Mouse (Mus musculus) layer of hippocampus, postnatal 14 days (tissue): ENCODE data around the gene Cyp2s1. TPM values are rescaled to one million over a fixed set of nuclear protein-coding genes. Genes with fewer than 3 reads are reported as not detected.

Experiments
- DNase-seq, 2 experiments: peaks; one replicate each; pipeline ENCODE4 v3.0.0; 2021 to 2022; ENCODE audit warnings: low spot score in 2 of 2, mixed read lengths in 1 of 2
- long read RNA-seq, 2 experiments: library from polyadenylated mRNA; stranded (forward); transcript quantifications; one replicate each; pipeline ENCODE4 v2.0.0; 2021
- total RNA-seq, 2 experiments: library from RNA; stranded (reverse); gene quantifications; 2 replicates each; pipeline ENCODE4 v1.2.3; 2021

Gene Cyp2s1
- total RNA-seq, result 1 to 10 TPM; 1.3 to 1.9 TPM
- long read RNA-seq, experiment 1, partial matches to known transcripts, result 0 of 1 reads
- long read RNA-seq, experiment 1, other reads (novel, unspliced or antisense), result 0 of 1 reads
- long read RNA-seq, experiment 2, partial matches to known transcripts, result 1 of 1 reads
- long read RNA-seq, experiment 2, other reads (novel, unspliced or antisense), result 0 of 1 reads

DNA sequence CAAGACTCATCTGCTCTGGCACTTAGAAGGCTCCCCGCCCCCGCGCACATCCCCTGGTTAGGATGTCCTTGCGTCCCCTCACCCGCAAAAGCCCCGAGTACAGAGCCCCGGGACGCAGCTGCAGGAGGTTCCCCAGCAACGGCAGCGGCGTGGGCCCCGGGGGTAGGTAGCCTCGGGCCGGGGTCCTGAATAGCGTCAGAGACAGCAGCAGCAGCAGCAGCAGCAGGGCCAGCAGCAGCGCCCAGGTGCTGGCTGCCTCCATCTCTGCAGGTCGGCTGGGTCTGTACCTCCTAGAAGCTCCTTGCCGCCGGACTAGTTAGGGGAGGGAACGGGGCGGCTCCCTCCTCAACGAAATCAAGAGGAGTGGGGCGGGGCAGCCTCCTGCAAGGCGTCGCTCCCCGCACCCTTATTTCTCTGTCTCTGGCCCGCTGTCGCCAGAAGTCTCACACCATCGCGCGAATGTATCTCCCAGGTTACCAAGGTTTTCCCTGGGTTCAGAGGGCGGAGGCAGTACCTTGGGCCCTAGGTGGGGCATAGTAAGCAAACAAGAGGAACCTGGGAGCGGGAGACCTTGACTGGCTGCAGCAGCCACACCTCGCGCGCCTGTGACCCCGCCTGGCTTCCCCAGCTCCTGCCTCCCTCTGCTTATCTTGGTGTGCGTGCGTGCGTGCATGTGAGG lies at the start of gene Cyp2s1:
Gene Cyp2s1, minus strand, starts transcription at position 673 of the 679 bp plus-strand sequence.
- no peak for DNase-seq

DNA sequence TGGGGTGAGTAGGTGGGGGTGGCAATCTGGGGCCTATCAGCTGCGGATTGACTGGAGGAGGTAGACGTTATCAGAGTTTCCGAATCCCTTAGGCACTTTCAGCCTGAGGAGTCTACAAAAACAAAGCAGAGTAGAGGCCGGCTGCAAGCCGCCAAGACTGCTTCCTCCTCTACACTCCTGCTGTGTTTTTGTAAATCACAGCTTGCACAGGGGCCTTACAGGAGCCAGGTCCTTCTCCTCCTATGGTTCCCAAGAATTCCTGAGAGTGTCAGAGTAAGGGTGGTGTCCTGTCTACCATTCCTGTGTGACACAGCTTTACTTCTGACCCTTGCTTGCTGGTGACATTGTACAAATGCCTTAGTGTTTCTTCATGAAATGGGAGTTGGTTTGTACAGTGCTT lies 48.1 kb upstream of the Cyp2s1 start:
- DNase-seq, result no peak

DNA sequence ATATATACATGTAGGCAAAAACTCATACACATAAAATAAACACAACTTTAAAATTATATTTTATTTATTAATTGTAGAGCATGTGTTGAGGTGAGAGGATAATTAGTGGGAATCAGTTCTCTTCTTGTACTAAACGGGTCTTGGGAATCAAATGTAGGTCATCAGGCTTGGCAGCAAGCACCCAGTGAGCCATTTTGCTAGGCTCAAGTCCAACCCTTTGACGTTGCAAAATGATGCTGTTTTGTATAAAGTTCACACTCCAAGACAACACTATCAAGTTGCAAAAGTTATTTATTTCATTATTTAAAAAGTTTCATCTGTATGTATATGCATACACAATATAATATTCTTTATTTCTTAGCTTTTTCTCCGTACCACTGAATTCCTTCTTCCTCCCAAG lies 47.0 kb upstream of the Cyp2s1 start:
- DNase-seq, result no peak

DNA sequence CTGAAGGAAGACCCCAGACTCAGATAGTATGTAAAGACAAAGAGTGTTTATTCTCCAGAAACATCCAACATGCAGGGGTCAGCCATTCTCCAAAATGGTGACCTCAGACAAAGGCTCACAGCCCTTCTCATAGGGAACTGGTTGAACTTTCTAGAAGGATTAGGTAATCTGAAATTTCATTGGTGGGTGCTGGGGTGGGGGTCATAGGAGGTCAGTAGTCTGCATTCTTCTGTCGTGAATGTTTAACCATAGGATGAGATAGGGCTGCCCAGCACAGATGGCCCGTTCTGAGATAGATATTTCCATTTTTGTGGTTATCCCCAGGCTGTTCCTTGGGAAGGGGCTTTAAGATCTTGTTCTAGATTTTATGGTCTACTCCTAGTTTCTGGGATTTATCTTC lies 45.7 kb upstream of the Cyp2s1 start:
- DNase-seq, result no peak

DNA sequence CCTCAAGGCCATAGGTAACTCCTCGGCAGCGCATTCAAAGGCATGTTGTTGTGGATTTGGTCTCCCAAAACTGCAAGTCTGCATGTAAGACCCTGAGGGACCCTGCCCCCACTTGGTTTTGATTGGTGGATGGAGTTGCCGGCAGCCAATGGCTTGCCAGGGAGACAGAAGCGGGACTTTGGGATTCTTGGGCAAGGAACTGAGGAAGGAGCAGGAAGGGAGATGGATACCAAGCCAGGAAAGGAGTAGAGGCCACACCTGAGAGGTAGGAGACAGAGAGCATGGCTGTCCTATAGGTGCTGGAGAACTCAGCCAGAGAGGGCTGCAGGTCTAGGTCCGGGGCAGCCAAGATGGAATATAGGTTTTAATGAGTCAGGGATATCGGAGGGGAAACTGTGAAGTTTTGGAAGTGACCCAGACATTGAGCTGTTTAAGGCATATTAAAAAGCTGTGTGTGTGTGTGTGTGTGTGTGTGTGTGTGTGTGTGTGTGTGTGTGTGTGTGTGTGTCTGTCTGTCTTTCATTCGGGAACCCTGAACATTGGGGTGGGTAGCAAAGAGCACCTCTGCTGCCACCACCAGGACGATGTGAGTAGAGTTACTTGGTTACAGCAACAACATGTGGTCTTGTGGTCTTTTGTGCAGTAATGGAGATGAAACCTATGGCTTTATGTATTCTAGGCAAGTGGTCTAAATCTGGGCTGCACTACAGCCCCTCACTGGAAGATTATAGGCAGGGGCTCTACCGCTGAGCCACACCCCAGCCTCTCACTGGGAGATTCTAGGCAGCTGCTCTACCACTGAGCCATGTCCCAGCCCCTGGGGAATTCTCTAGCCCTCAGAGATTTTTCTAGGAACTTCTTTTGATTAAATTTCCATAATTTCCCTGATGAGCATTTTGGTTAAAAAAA lies 43.5 kb upstream of the Cyp2s1 start:
- DNase-seq, result no peak

DNA sequence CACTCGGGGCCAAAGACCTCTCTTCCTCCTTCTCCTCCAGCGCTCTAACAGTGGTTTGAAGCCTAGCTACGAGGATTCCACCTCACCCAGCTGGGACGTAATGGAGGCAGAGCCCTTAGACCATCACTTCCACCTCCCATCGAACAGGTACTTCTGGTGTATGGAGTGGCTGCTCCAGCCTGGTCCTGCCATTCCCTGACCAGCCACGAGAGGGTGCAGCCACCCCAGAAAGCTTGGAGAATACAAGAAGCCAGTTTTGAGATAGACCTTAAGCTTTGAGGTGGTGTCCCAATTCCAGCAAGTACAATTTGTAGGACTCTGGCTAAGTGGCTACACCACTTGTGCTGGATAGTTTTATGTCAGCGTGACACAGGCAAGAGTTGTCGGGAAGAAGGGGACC lies 38.4 kb upstream of the Cyp2s1 start:
- peak; percentile 30 to 57 for DNase-seq

DNA sequence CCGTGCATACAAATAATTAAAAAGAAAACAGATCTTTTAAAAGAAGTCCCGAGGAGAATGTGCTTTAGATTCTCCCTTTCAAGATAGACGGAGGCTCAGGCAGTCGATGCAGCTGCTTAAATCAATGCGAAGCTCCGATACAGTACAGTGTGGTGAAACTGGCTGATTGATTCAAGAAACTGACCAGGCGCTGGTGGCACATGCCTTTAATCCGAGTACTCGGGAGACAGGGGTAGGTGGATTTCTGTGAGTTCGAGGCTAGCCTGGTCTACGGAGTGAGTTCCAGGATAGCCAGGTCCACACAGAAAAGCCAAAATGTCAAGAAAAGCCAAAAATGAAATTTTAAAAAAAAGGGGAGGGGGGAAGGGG lies 31.7 kb upstream of the Cyp2s1 start:
- no peak for DNase-seq

DNA sequence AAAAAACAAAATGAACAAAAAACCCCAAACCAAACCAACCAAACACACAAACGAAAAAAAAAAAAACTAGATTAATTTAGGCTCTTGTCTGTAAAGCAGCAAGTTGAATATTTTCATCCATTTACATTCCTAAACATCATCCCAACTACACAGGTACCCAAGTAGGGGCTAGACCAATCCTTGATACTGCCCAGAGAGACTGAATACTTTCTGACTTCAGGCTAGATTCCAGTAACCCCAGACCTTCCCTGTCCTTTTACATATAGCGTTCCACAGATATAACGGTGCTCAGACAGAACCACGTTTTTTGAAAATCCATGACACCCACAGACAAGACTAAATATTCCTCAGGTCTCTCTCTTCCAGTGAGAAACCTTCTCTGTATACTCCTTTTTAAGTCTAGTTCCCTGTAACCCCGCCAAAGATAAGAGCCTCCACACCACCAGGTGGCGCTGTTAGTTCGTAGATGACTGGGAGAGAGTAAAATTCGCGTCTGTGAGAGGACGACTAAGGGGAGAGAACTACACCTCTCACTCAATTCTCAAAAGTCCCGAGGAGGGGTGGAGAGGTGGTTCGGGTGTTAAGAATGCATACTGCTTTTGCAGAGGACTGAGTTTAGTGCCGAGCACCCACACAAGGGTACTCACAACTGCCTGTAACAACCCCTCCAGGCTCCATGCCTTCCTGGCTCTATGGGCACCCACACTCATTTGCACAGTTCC lies 31.2 kb upstream of the Cyp2s1 start:
- peak; percentile 87 to 90 for DNase-seq

DNA sequence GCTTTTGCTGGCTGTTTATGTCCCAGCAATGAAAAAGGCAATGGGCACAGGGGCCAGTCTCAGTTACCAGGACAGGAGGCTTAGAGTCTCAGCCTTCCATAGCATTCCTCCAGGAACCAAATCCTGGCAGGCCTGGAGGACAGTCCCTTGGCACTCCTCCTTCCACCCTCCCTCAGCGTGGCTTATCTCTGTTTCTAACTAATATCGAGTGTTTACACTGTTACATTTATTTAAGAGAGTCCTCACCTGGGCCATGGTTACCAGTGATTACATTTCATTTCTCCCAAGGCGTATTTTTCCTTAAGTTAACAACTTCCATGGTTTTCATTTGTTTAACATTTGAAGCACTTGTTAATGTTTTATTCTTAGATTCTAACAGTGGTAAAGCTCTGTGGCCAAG lies 28.2 kb upstream of the Cyp2s1 start:
- DNase-seq, result no peak

DNA sequence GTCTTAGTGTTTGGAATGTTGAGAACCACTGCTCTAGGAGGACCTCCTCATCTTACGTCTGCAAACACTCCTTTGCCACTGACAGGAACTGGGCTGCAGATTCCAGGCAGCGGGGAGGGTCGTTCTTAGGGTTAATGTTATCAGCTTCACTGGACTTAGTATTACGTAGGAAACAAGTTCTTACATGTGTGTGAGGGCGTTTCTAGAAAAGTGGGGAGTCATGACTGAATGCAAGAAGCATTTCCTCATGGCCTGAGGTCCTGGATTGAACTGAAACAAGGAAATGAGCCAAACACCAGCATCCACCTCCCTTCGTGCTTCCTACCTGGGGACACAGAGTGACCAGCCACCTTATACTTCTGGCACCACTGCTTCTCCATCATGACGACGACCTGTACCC lies 27.7 kb upstream of the Cyp2s1 start:
- no peak for DNase-seq

DNA sequence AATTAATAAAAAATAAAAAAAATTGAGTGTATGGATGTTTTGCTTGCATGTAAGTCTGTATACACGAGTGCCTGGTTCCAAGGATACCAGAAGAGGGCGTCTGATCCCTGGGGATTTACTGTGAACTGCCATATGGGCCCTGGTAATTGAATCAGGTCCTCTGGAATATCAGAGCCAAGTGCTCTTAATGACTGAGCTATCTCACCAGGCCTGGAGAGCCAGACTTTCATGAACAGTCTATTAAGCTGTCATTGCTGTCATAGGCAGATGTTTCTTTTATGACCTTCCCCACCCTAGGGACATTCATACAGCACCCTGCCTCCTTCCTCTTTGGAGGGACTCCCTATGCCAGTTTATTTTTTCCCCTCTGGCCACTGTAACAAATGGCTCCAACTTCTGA lies 26.8 kb upstream of the Cyp2s1 start:
- no peak for DNase-seq

DNA sequence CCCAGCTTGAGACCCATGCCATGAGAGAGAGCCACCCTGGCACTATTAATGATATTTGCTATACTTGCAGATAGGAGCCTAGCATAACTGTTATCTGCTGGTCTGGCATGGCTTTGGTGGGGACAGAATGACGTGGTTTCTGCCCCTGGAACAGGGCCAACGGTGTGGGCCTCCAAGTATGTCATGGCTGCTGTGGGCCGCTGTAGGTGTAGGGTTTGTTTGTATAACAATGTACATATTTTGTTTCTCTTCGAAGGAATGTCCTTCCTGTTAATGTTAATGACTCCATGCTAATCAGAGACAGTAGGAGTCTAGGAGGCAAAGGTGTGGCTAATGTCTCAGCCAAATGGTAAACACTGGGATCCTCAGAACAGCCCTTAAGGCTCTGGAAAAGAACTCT lies 24.2 kb upstream of the Cyp2s1 start:
- DNase-seq, result no peak

DNA sequence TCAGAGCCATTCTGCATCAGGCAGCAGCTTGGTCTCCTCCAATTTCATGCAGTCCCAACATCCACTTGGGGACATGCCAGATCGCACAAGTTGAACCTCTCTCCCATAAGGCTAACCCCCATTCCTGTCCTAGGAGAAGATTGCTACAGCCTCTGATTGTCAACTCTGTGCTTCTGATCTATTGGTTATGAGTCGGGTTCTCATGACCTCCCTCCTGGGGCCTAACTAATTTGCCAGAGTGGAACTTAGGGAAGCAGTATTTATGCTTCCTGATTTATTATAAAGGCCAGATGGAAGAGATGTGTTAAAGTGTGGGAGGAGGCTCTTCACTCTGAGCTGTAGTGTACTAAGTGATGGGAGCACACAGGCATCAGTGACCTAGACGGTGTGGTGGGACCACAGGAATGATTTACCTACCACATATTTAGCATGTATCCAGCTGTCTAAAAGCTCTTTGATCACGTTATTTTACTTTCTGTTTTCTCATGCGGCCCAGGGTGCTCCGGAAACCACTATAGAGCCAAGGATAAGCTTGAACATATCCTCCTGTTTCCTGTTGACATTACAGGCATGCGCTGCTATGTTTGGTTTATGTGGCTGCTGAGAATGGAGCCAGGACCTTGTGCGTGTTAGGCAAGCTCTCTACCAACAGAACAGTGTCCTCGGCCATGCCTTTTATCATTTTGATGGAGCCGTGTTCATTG lies 18.6 kb upstream of the Cyp2s1 start:
- no peak for DNase-seq

DNA sequence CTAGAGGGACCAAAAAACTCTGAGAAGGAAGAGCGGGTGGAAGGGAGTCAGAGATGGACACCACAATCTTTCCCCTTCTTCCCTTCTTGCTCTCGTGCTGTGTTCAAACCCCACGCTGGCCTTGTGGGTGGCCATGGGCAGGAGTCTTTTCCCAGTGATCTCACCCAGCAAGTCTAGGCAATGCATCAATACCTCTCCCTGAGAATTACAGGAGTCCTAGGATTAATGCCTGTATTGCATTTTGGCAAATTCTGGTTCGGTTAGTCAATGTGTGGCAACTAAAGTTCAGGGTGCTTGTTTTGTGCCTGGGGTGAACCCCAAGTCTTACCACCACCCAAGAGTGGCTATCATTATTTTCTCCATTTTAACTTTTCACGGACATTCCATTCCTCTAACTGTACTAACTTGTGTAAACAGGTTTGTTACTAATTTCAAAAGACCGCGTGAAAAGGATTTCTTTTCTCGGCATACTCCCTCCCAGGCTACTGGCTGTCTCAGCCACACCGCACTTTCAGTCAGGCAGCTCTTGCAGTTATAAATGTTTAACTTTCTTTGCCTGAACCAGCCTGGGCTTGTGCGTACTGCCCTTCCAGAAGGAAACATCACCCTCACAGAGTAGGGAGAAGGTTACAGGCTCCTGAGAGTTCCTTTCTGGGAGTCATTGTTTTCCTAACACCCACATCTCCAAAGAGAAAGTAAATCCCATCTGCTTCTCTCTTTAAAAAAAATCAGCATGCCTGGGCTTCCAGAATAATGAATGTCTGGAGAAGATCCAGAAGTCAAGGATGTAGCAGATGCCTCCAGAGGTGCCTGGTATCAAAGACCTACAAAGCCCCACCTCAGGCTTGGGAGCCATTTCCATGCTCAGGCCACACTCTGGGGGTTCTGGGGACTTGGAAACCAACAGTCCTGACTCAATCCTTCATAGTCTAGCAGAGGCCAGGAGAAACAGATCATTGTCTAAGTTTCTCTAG lies 15.1 kb upstream of the Cyp2s1 start:
- no peak for DNase-seq

DNA sequence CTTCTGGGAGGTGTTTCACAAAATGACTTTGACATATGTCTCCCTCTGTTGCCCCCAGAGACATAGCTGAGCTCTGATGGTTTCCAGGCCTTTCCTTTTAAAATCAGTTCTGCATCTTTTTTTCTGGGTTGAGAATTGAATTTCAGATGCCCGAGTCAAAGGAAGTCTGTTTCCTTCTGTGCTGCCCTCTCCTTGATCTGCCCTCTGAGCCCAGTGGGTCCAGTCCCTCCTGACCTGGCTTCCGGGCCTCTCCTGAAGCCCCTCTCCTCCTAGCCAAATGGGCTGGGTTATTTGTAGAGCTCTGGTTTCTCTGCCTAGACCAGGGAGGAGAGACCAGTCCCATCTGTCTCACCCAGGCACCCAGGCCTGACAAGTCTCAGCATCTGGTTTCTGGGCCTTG lies 13.5 kb upstream of the Cyp2s1 start:
- DNase-seq, result no peak

DNA sequence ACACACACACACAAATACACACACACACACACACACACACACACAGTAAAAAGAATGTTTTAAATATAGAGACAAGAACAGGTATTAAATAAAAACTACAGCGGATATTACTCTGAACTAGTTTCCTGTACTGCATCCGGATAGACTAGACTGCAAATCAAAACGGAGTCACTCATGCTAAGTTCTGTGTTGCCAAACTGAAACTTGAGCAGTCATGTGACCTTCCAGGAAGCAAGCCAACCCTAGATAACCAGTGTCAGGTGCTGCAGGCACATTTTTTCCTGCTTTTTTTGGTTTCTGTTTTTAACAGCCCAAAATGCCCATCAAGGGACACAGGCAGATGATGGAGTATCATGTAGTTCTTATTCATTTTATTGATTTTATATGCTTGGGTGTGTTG lies 10.5 kb upstream of the Cyp2s1 start:
- no peak for DNase-seq

DNA sequence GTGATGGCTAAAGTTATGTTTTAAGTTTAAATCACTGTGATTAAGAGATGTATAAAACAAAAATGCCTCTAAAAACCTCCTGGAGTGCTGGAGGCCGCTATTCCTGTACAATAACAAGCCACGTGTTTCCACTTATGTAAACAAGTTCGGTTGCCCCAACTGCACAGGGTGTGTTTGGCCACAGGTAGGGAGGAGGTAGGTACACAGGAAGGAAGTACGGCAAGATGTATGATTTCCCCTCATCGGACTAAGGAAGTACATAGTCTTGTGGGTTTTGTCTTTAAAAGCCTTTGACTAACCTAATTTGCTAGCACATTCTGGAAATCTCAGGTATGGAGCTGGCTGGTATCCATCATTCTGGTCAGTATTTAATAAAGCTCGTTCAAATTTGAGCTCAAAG lies 9.3 kb upstream of the Cyp2s1 start:
- no peak for DNase-seq

DNA sequence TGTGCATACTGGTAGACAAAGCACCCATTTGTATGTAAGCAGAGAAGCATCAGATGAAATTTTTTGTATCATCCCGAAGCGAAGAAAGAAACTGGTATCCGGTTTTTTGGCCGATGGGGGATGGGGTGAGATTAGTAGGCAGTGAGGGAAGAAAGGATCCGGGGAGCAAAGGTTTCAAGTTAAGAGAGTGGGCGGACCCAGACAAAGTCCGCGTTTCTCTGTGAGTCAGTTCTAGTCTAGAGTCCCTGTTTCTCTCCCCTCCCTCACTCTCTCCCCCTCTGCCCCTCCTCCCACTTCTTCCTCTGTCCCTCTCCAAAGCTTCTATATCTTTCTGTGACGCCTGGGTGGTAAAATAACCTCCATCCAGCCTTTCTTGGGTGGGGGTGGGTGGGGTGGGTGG lies 8.3 kb upstream of the Cyp2s1 start:
- DNase-seq, result no peak

DNA sequence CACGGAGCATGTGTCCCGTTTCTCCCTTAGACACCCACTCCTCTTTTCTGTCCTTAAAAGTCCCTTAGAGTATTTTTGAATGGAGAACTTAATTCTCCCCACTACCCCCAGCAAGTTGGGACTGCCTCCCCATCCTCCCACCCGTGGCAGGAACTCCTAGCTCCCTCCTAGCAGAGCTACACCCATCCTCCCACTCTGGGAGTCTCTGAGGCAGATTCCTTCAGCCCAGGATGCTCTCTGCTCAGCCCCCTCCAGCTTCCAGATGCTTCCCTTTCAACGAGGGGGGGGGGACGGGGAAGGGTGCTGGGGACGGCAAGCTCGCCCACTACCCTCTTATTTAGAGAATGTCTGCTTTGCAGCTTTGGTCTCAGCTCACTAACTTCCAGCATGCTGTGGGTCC lies 1.1 kb downstream of the Cyp2s1 start:
- DNase-seq, result no peak

DNA sequence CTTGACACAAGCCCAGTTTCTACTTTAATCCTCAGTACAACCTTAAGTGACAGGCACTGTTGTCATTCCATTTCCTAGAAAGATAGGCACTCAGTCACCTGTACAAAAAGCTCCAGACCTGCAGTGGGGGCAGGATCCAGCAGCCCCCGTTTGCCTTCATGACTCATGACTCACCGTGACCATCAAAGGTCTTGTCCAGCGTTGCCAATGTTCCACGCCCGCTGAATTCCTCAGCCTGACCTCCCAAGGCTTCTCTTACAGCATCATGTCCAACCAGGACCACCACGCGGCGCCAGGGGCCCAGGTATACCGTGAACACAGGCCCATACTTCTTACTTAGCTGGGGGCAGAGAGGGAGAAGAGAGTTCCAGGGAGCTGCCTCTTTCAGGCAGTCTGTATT lies 2.0 kb downstream of the Cyp2s1 start:
- DNase-seq, result no peak
